Mouse (Mus musculus) megakaryocyte, embryonic 14.5 days (primary cell): ENCODE results near the gene Ddx42.

Experiments
- FLI1 ChIP-seq: IDR thresholded peaks from 2 replicates; pipeline ENCODE4 v1.6.1; 2012; ENCODE audit warnings: low read length, inconsistent platforms, mixed read lengths
- GATA1 ChIP-seq: IDR thresholded peaks from 3 replicates; pipeline ENCODE4 v1.6.1; 2012; ENCODE audit warnings: mixed read lengths, low read length, inconsistent platforms, borderline replicate concordance

GRCm38 (mm10) chr11:106214856-106215255 is 1.9 kb upstream of the Ddx42 start:
- no peak for TF ChIP-seq FLI1
- TF ChIP-seq GATA1, result no peak
